Comparison of ENCODE assay signal across 8 mouse cellular contexts in the genomic region with DNA sequence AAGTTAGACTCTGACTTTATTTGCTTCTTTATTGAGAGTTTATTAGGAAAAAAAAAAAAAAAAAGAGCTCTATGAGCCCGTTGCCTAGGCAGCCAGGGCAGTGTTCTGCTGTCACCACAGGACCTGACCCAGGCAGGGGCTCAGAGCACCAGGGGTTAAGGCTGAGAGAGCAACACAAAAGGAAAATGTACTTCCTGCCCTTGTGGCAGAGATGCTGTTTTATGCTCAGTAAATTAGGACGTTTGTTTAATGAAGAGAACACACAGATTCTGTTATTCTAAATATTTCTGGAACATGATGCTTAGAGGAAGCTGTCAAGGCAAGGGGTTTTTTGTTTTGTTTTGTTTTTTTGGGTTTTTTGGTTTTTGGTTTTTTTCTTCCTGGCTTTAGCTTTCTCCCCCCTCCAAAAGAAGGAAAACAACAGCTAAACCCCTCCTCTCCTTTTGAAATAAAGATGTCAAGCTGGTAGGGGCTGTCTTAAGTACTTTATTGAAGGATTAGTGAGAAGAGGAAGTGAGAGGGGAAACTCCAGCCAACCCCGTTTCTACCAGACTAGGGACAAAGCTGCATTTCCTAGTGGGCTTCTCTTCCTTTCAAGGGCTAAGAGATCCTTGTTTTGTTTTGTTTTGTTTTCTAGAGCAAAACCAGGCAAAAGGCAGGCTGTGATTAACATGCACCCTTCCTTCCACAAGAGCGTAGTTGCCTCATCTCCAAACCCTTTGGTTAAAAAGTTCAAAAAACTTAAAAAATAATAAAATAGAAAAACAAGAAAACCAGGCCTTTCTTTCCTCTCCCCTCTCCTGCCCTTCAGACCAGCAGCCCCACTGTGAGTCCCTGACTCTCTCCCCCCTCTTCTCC. TPM values are rescaled to one million over a fixed set of nuclear protein-coding genes. Genes with fewer than 3 reads are reported as not detected.
DNase-seq lines count a peak whose midpoint lies in the region; ATAC-seq and TF ChIP-seq lines count a peak whose summit lies in the region.

No protein-coding gene starts in this region.

- H3K9ac ChIP-seq in liver, adult 2 months (ENCODE audit: low read depth, low read length) = peak overlapping the region; percentile 77
- peak overlapping the region; percentile 96 for H3K9ac ChIP-seq in intestine, embryonic 15.5 days
- H3K9ac ChIP-seq in neural tube, embryonic 12.5 days = no peak overlapping the region

- no peak overlapping the region for H3K4me3 ChIP-seq in liver, adult 2 months (ENCODE audit: insufficient read depth, low read depth, low read length)
- H3K4me3 ChIP-seq in intestine, embryonic 15.5 days (replicated peaks) = peak overlapping the region; percentile 98
- no peak overlapping the region for H3K4me3 ChIP-seq in neural tube, embryonic 12.5 days

- H3K27me3 ChIP-seq in liver, adult 2 months (ENCODE audit: control insufficient read depth, insufficient read depth, low read length) = no peaks in the 10 kb centered on the region
- no peaks in the 10 kb centered on the region for H3K27me3 ChIP-seq in intestine, embryonic 15.5 days (replicated peaks)
- no peaks in the 10 kb centered on the region for H3K27me3 ChIP-seq in neural tube, embryonic 12.5 days (replicated peaks)

- no peak for TF ChIP-seq POLR2A in liver, adult 2 months (IDR thresholded peaks at IDR 0.05; ENCODE audit: extremely low read depth, insufficient read depth, low read length)

- WGBS in liver, adult 2 months = 15% methylated on average over 4 of the region's 4 CpGs
- WGBS in intestine, embryonic 15.5 days = 18% methylated on average over 4 of the region's 4 CpGs
- 12% methylated on average over 4 of the region's 4 CpGs for WGBS in neural tube, embryonic 12.5 days

- H3K4me1 ChIP-seq in liver, adult 2 months (ENCODE audit: control insufficient read depth, insufficient read depth, low read length) = peaks cover 43% of the 10 kb centered on the region
- peaks cover 62% of the 10 kb centered on the region for H3K4me1 ChIP-seq in intestine, embryonic 15.5 days (replicated peaks)
- H3K4me1 ChIP-seq in neural tube, embryonic 12.5 days = peaks cover 28% of the 10 kb centered on the region

- H3K27ac ChIP-seq in liver, adult 2 months (replicated peaks; ENCODE audit: insufficient read depth, low read depth, low read length) = peak overlapping the region; percentile 81
- H3K27ac ChIP-seq in intestine, embryonic 15.5 days = peak overlapping the region; percentile 64
- H3K27ac ChIP-seq in neural tube, embryonic 12.5 days = no peak overlapping the region

- H3K4me2 ChIP-seq in intestine, embryonic 15.5 days (replicated peaks) = peak overlapping the region; percentile 73
- peak overlapping the region; percentile 93 for H3K4me2 ChIP-seq in neural tube, embryonic 12.5 days (replicated peaks)

- no peak for TF ChIP-seq CTCF in liver, adult 2 months (IDR thresholded peaks at IDR 0.05; ENCODE audit: low read depth, low read length)

- no peaks in the 10 kb centered on the region for H3K9me3 ChIP-seq in intestine, embryonic 15.5 days
- no peaks in the 10 kb centered on the region for H3K9me3 ChIP-seq in neural tube, embryonic 12.5 days

- H3K36me3 ChIP-seq in liver, adult 2 months (ENCODE audit: control insufficient read depth, insufficient read depth, low read length) = no peaks in the 10 kb centered on the region
- no peaks in the 10 kb centered on the region for H3K36me3 ChIP-seq in intestine, embryonic 15.5 days
- no peaks in the 10 kb centered on the region; the same call in 1 of the 2 replicates for H3K36me3 ChIP-seq in neural tube, embryonic 12.5 days

- H3K79me2 ChIP-seq in liver, adult 2 months (ENCODE audit: control insufficient read depth, insufficient read depth, low read length) = peaks cover 67% of the 10 kb centered on the region

- ATAC-seq in intestine, embryonic 15.5 days = no peak
- ATAC-seq in neural tube, embryonic 12.5 days (ENCODE audit: low FRiP score, low read depth) = no peak

- no peak for DNase-seq in liver, adult 2 months (ENCODE audit: extremely low read depth, low read depth, low spot score)
- DNase-seq in liver = no peak
- DNase-seq in embryo, embryonic 10.5 days (ENCODE audit: low spot score) = peak; percentile 58
- no peak for DNase-seq in ovary, postnatal 14 days (ENCODE audit: low spot score)
- DNase-seq in urinary bladder, postnatal 25 days (ENCODE audit: low spot score) = no peak
- no peak for DNase-seq in testis, postnatal 10 days (ENCODE audit: low spot score)

RNA-seq across cellular contexts. Expression of a gene that starts 3.2 kb away (rescaled TPM):
- total RNA-seq in liver, adult 2 months (2014; rRNA removed) = 54.4 and 69.5 TPM in 2 replicates
- polyA plus RNA-seq in liver, adult 2 months (2012; rRNA removed) = 22.5 and 24.1 TPM in 2 replicates
- polyA plus RNA-seq in intestine, embryonic 15.5 days (2015; fragmentation: Nextera tagmentation; extraction: Ambion mirVana) = 51.6 and 52.9 TPM in 2 replicates
- 20.9 and 21.0 TPM in 2 replicates for polyA plus RNA-seq in neural tube, embryonic 12.5 days (2016; fragmentation: Nextera tagmentation; extraction: Ambion mirVana)
